Mouse (Mus musculus) brain, embryonic 18.5 days (tissue): ENCODE data around the gene Calcoco1.
A peak's percentile ranks its signal among the peaks of the same experiment; 100 is the strongest.

Source experiments
- DNase-seq: peaks from one replicate; pipeline ENCODE4 v3.0.0-alpha.2; 2012; ENCODE audit warnings: low read depth, low spot score

The Calcoco1 gene

GRCm38 (mm10) chr15:102737092-102737491 lies 15.1 kb upstream of the Calcoco1 start:
- no peak for DNase-seq

- DNase-seq = no peak
Observed at GRCm38 (mm10) chr15:102736127-102736944, 14.4 kb upstream of the Calcoco1 start.

- DNase-seq = no peak
Observed at GRCm38 (mm10) chr15:102735031-102735430, 13.1 kb upstream of the Calcoco1 start.

GRCm38 (mm10) chr15:102733759-102734531 lies 12.0 kb upstream of the Calcoco1 start:
- no peak for DNase-seq

GRCm38 (mm10) chr15:102733233-102733632 lies 11.3 kb upstream of the Calcoco1 start:
- DNase-seq = no peak

- no peak for DNase-seq
Observed at GRCm38 (mm10) chr15:102732406-102732805, 10.4 kb upstream of the Calcoco1 start.

GRCm38 (mm10) chr15:102727951-102728350 lies 6.0 kb upstream of the Calcoco1 start:
- DNase-seq = no peak

GRCm38 (mm10) chr15:102723358-102724135 lies 1.6 kb upstream of the Calcoco1 start:
- DNase-seq = no peak

- DNase-seq = no peak
Observed at GRCm38 (mm10) chr15:102722500-102722931, 538 bp upstream of the Calcoco1 start.

GRCm38 (mm10) chr15:102721016-102721898 lies 721 bp downstream of the Calcoco1 start:
- no peak for DNase-seq

GRCm38 (mm10) chr15:102716132-102716531 lies 5.8 kb downstream of the Calcoco1 start:
- DNase-seq = no peak

- no peak for DNase-seq
Observed at GRCm38 (mm10) chr15:102707736-102708269, 14.2 kb downstream of the Calcoco1 start.

GRCm38 (mm10) chr15:102705923-102706503 lies 16.0 kb downstream of the Calcoco1 start:
- DNase-seq = no peak

- DNase-seq = no peak
Observed at GRCm38 (mm10) chr15:102705226-102705894, 16.6 kb downstream of the Calcoco1 start.

- no peak for DNase-seq
Observed at GRCm38 (mm10) chr15:102704806-102705205, 17.2 kb downstream of the Calcoco1 start.

- no peak for DNase-seq
Observed at GRCm38 (mm10) chr15:102702972-102703371, 19.0 kb downstream of the Calcoco1 start.

GRCm38 (mm10) chr15:102698193-102698592 lies 23.8 kb downstream of the Calcoco1 start:
- no peak for DNase-seq

GRCm38 (mm10) chr15:102696899-102697298 lies 25.1 kb downstream of the Calcoco1 start:
- no peak for DNase-seq

- DNase-seq = peak; percentile 87
Observed at GRCm38 (mm10) chr15:102693600-102693999, 28.4 kb downstream of the Calcoco1 start.

GRCm38 (mm10) chr15:102692991-102693411 lies 29.0 kb downstream of the Calcoco1 start:
- no peak for DNase-seq
